Mouse (Mus musculus): ENCODE data around the gene Grik3. TPM values are rescaled to one million over a fixed set of nuclear protein-coding genes. Genes with fewer than 3 reads are reported as not detected.

Gene Grik3
- polyA plus RNA-seq, 1 experiment from 2014 or later = 3.6 TPM

DNA sequence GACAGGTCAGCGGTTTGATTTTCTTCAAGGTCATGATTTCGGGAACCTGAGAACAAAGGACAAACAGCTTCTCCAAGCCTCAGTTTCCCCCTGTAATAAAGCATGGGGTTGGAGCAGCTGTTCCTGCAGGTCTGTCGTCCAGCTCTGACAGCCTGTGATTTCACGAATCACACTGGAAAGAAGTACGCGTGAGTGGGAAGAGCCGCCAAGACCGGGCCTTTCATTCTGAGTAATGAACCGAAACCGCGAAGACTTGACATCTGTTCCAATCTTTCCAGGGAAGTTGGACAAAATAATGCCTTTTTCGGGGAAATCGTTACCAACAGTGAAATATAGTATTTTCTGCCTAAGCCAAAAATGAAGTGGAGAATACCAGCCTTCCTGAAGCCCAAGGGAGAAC, 191.5 kb downstream of the Grik3 start:
- no peaks in the 10 kb centered on the region for H3K9me3 ChIP-seq
- no peak for ATAC-seq
- H3K4me3 ChIP-seq (replicated peaks) = no peak overlapping the region
- H3K4me2 ChIP-seq (replicated peaks) = no peak overlapping the region
- no peaks in the 10 kb centered on the region for H3K36me3 ChIP-seq
- peaks cover 9% of the 10 kb centered on the region for H3K4me1 ChIP-seq (replicated peaks)
- 76% methylated on average over 13 of the region's 13 CpGs for WGBS
- H3K9ac ChIP-seq (replicated peaks) = no peak overlapping the region
- H3K27ac ChIP-seq = no peak overlapping the region
- peaks cover 8% of the 10 kb centered on the region; the same call in 1 of the 2 replicates for H3K27me3 ChIP-seq

DNA sequence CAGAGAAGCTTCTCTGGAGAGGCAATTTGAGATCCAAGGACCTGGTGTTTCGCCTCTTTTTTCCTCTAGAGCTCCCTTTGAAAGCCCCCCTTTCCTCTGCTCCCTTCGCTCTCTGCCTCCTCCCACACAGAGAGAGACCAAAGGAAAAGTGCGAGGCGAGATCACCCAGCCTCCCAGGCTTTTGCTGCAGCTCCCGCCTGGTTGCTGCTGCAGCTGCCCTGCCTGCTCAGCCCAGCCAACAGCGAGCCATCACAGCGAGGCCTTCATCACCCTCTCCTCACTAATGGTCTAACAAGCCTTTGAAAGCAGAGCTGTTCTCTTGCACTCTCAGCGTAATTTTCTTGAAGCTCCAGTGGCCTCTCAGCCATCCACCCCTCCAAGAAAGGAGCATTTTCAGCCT, 196.6 kb downstream of the Grik3 start:
- H3K9me3 ChIP-seq = no peaks in the 10 kb centered on the region
- peak; percentile 77 for ATAC-seq
- WGBS = 38% methylated on average over 8 of the region's 8 CpGs
- H3K4me3 ChIP-seq (replicated peaks) = no peak overlapping the region
- peaks cover 8% of the 10 kb centered on the region for H3K4me1 ChIP-seq (replicated peaks)
- H3K36me3 ChIP-seq = peaks cover 3% of the 10 kb centered on the region; the same call in 1 of the 2 replicates
- no peak overlapping the region for H3K9ac ChIP-seq (replicated peaks)
- H3K27ac ChIP-seq = peak overlapping the region; percentile 44
- H3K4me2 ChIP-seq (replicated peaks) = no peak overlapping the region
- H3K27me3 ChIP-seq = 0 out of 2 replicates have a peak, but pooled peaks cover 8% of the 10 kb centered on the region

DNA sequence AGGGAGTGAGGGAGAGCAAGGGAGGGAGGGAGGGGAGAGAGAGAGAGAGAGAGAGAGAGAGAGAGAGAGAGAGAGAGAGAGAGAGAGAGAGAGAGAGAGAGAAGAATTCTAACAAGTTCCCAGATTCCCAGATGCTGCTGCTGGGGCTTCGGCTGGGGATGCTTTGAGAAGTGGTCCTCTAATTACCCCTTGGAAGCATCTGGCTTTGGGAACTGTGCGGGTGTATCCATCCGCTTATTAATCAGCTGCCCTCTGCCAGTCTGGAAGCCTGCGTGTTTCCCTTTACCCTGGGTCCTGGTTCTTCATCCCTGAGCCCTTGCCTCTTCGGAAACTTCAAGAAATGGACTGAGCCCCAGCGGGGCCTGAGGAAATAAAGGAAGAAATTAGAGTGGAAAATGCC, 204.9 kb downstream of the Grik3 start:
- WGBS = 15% methylated on average over 6 of the region's 6 CpGs
- peaks cover 22% of the 10 kb centered on the region; the same call in 1 of the 2 replicates for H3K27me3 ChIP-seq
- no peak for ATAC-seq

DNA sequence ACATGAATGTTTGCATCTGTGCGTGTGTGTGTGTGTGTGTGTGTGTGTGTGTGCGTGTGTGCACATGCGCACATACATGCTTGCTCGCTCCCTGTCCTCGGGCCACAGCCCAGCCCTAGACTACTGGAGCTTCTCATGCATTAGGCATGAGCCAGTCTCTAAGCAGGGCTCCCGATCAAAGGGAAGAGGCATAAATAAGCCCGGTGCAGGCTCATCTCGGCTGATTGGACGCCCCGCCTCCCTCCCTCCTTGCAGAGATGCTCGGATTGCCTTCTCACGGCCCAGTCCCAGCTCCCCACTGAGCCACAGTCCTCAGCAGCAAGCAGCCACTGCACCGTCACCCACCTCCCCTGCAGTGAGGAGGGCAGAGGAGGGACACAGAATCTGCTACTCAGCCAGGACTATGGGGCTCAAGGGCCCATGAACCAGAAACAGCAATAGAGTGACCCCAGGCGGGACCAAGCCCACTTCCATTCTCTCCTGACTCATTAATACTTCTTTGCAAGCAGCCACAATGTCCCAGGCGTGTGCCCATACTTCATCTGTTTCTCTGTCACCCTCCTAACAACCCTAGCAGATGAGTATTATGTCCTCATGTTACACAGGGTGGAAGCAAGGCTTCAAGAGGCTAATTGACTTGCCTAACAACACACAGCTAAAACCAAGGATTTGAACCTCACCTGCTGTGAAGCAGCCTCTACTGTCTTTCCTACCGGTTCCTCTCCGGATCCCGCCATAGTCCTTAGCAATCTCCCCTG, 205.9 kb downstream of the Grik3 start:
- Histone ChIP-seq H3K4me1 (replicated peaks) (peaks cover 50% of the 10 kb centered on the region), H3K9ac (replicated peaks) (no peak overlapping the region; the same call in 1 of the 2 replicates), H3K36me3 (peaks cover 3% of the 10 kb centered on the region; the same call in 1 of the 2 replicates), H3K9me3 (no peaks in the 10 kb centered on the region), H3K4me3 (replicated peaks) (no peak overlapping the region), H3K27ac (peak overlapping the region; percentile 79), H3K4me2 (replicated peaks) (peak overlapping the region; percentile 33), H3K27me3 (peaks cover 18% of the 10 kb centered on the region; the same call in 1 of the 2 replicates)
- peak; percentile 98 for ATAC-seq
- WGBS = 8% methylated on average over 18 of the region's 18 CpGs

More for the DNA sequence above, 204.9 kb downstream of the Grik3 start:
- Histone ChIP-seq H3K9ac (replicated peaks) (no peak overlapping the region; the same call in 1 of the 2 replicates), H3K4me1 (replicated peaks) (peaks cover 43% of the 10 kb centered on the region), H3K27ac (peak overlapping the region; percentile 79), H3K4me2 (replicated peaks) (peak overlapping the region; percentile 33), H3K4me3 (replicated peaks) (no peak overlapping the region), H3K9me3 (no peaks in the 10 kb centered on the region), H3K36me3 (peaks cover 3% of the 10 kb centered on the region; the same call in 1 of the 2 replicates)

DNA sequence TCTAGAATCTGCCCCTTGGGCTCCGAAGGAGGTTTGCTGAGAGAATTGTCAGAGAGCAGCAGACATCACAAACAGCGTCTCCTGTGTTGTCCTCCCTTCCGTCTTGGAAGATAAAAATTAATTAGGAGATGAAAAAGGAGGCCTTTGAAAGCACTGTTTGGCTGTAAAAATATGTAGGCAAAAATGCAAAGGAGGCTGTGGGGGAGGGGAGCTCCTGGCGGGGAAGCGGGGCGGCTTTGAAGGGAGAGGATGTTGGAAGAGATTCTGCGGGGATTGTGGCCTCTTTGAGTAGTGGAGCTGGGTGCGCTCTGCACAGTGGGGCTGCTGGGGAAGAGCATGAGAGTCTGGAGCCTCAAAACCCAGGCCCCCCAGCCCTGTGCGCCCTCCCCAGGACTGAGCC, 207.1 kb downstream of the Grik3 start:
- ATAC-seq = no peak
- Histone ChIP-seq H3K4me1 (replicated peaks) (peaks cover 51% of the 10 kb centered on the region), H3K27ac (peak overlapping the region; percentile 79), H3K27me3 (peaks cover 26% of the 10 kb centered on the region; the same call in 1 of the 2 replicates), H3K4me3 (replicated peaks) (no peak overlapping the region), H3K36me3 (no peaks in the 10 kb centered on the region), H3K4me2 (replicated peaks) (peak overlapping the region; percentile 19; the same call in 1 of the 2 replicates), H3K9me3 (no peaks in the 10 kb centered on the region), H3K9ac (replicated peaks) (peak overlapping the region; percentile 48; the same call in 1 of the 2 replicates)
- WGBS = 11% methylated on average over 9 of the region's 9 CpGs

DNA sequence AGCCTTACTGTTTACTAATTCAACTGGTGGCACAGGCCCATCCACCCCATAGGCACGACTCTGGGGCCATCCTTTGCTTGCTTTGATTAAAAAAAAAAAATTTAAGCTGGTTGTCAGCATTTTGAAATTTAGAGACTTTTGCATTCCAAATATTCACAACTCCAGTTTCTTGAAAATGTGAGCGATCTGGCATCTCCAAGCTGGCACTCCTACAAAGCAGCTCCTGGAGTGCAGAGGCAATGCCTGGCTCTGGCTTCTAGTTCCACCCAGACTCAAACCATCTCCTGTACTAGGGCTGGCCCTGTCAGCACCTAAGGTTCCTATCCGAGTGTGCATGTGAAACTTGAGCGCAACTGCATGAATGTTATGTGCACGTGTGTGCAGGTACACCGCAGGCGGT, 208.6 kb downstream of the Grik3 start:
- no peak overlapping the region for H3K4me3 ChIP-seq (replicated peaks)
- ATAC-seq = no peak
- H3K9me3 ChIP-seq = no peaks in the 10 kb centered on the region
- no peaks in the 10 kb centered on the region for H3K36me3 ChIP-seq
- peaks cover 22% of the 10 kb centered on the region; the same call in 1 of the 2 replicates for H3K27me3 ChIP-seq
- H3K4me1 ChIP-seq (replicated peaks) = peaks cover 63% of the 10 kb centered on the region
- H3K27ac ChIP-seq = no peak overlapping the region
- no peak overlapping the region for H3K4me2 ChIP-seq (replicated peaks)
- 93% methylated on average over 7 of the region's 7 CpGs for WGBS
- H3K9ac ChIP-seq (replicated peaks) = no peak overlapping the region

DNA sequence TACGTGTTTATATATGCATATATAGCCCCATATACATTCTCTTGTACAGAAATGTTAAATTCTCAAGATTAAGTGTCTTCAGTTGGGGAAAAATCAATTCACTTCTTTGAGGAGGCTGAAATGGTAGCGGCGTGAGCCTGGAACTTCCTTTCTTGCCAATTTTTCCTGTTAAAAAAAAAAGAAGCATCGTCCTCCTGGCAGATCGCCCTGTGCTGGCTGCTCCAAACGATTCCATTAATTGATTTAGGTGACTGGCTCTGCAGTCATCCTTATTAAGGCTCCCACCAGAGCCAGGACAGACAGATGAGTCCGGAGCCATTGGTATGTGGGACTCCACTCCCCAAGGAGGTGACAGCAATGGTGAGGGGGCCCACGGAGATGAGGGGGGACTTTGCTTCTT, 209.8 kb downstream of the Grik3 start:
- ATAC-seq = no peak
- Histone ChIP-seq H3K4me2 (replicated peaks) (no peak overlapping the region), H3K9ac (replicated peaks) (no peak overlapping the region), H3K36me3 (no peaks in the 10 kb centered on the region; the same call in 1 of the 2 replicates), H3K4me3 (replicated peaks) (no peak overlapping the region), H3K27me3 (peaks cover 27% of the 10 kb centered on the region; the same call in 1 of the 2 replicates), H3K4me1 (replicated peaks) (peaks cover 61% of the 10 kb centered on the region), H3K9me3 (no peaks in the 10 kb centered on the region), H3K27ac (no peak overlapping the region)
- 66% methylated on average over 8 of the region's 8 CpGs for WGBS

DNA sequence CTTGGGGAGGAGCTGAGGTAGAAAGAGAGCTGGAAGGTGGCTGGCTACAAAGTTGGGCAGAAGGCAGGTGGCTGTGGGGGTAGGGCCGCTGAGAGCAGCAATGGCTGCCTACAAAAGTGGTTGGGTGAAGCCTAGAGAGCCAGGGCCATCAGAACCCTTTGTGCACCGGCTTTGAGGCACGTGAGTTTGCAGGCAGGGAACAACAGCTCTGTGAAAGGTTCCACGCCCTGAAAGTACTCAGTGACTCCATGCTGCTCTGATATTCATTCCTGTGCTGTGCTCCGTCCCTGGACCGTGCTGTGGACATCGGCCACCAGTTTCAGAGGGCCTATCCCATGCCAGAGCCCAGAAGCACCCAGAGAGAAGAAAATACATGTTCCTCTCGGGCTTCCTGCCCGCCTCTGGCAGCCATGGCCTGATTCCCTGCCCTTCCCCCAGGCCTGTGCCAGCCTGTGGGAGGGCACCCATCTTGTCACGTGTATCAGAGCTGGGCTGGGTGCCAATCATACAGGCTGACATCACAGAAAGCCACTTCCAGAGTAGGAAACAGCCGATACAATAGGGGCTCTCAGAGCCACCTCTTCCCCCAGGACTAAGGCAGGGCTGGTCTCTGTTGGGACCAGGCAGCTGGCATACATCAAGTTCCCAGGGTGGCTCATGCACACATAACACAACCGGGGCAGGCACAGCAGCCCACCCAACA, 212.3 kb downstream of the Grik3 start:
- no peak overlapping the region for H3K9ac ChIP-seq (replicated peaks)
- WGBS = 68% methylated on average over 12 of the region's 12 CpGs
- H3K9me3 ChIP-seq = no peaks in the 10 kb centered on the region
- ATAC-seq = peak; percentile 81
- peaks cover 26% of the 10 kb centered on the region; the same call in 1 of the 2 replicates for H3K27me3 ChIP-seq
- peaks cover 45% of the 10 kb centered on the region for H3K4me1 ChIP-seq (replicated peaks)
- peaks cover 1% of the 10 kb centered on the region for H3K36me3 ChIP-seq
- peak overlapping the region; percentile 36 for H3K27ac ChIP-seq
- no peak overlapping the region for H3K4me3 ChIP-seq (replicated peaks)
- H3K4me2 ChIP-seq (replicated peaks) = no peak overlapping the region

DNA sequence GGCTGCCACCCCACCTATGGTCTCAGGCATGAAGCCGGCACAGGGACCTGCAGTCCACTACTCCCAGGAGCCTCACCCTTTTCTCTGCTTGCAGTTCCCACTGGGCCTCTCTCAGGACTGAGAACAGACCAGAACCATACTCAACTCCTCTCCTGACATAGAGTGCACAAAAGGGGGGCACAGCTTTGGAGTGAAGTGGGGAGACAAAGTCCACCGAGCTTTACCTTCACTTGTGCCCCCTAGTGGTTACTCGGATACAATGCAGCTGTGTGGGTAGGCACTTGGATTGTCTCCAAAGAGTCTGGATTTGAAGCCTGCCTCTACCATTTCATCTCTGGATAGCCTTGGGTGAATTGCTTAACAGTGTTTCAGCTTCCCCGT, 212.8 kb downstream of the Grik3 start:
- Histone ChIP-seq H3K4me1 (replicated peaks) (peaks cover 40% of the 10 kb centered on the region), H3K27me3 (peaks cover 22% of the 10 kb centered on the region; the same call in 1 of the 2 replicates), H3K36me3 (peaks cover 7% of the 10 kb centered on the region), H3K9ac (replicated peaks) (no peak overlapping the region), H3K9me3 (no peaks in the 10 kb centered on the region), H3K4me2 (replicated peaks) (no peak overlapping the region), H3K4me3 (replicated peaks) (no peak overlapping the region), H3K27ac (peak overlapping the region; percentile 36)
- ATAC-seq = no peak; the same call in 1 of the 2 replicates
- 45% methylated on average over 4 of the region's 4 CpGs for WGBS

DNA sequence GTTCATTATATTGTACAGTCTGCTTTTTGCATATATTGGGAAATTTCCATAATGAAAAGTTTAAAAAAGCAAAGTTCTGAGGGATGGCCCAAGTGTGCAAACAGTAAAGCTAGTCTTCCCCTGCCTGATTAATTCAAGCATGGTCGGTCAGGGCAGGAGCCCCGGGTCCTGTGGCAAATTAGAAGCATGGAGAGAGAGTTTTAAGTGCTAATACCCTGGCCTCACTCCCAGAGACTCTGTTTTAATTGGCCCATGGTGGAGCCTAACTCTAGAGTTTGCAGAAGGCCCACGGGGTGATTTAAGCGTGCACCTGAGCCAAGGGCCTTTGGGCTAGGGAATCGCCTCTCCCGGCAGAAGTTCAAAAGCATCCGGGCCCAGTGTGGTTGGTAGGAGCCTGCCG, 215.2 kb downstream of the Grik3 start:
- Histone ChIP-seq H3K4me1 (replicated peaks) (peaks cover 35% of the 10 kb centered on the region), H3K4me3 (replicated peaks) (no peak overlapping the region), H3K9me3 (no peaks in the 10 kb centered on the region), H3K4me2 (replicated peaks) (no peak overlapping the region), H3K27ac (0 out of 2 replicates have a peak overlapping the region, but pooled peaks have one; percentile 25), H3K36me3 (peaks cover 19% of the 10 kb centered on the region), H3K9ac (replicated peaks) (no peak overlapping the region), H3K27me3 (peaks cover 13% of the 10 kb centered on the region; the same call in 1 of the 2 replicates)
- 49% methylated on average over 8 of the region's 8 CpGs for WGBS
- 0 out of 2 replicates have a peak, but pooled peaks have one; percentile 34 for ATAC-seq

DNA sequence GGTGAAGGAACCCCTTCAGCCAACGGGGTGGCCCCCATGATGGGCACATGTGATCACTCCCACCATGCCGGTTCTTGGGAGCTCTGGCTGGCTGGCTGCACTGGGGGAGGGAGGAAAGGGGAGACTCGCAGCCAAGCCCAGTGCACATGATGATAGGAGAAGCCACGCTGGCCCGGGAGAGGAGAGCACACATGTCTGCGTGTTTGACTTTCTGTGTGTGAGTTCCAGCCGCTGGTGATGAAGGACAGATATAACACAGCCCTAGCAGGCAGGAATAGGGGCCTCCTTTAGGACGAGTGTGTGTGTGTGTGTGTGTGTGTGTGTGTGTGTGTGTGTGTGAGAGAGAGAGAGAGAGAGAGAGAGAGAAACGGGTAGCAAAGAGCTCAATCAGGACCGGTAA, 219.2 kb downstream of the Grik3 start:
- Histone ChIP-seq H3K9me3 (no peaks in the 10 kb centered on the region), H3K4me3 (replicated peaks) (no peak overlapping the region), H3K4me1 (replicated peaks) (peaks cover 14% of the 10 kb centered on the region; the same call in 1 of the 2 replicates), H3K27ac (no peak overlapping the region), H3K9ac (replicated peaks) (no peak overlapping the region), H3K4me2 (replicated peaks) (no peak overlapping the region), H3K36me3 (peaks cover 19% of the 10 kb centered on the region), H3K27me3 (peaks cover 2% of the 10 kb centered on the region; the same call in 1 of the 2 replicates)
- no peak for ATAC-seq
- WGBS = 81% methylated on average over 10 of the region's 10 CpGs

DNA sequence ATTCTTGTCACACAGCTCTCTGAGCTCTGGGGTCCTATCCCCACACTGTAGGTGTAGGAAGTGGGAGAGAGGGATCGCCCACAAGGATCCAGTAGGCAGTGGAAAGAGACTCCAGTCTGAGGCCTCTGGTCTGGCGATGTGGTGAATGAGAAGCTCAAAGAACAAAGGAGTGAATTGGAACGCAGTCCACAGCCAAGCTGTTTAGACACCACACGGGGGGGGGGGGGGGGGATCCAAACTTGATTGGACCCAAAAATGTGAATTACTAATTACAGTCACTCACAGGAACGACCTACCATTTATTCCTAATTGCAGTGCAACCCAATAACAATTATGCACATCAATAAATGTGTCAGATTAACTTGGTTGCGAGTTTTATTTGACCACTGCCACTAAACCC, 227.4 kb downstream of the Grik3 start:
- H3K4me1 ChIP-seq (replicated peaks) = peaks cover 39% of the 10 kb centered on the region
- no peak overlapping the region for H3K9ac ChIP-seq (replicated peaks)
- no peaks in the 10 kb centered on the region for H3K36me3 ChIP-seq
- no peak for ATAC-seq
- WGBS = 30% methylated on average over 6 of the region's 6 CpGs
- no peak overlapping the region for H3K27ac ChIP-seq
- no peak overlapping the region for H3K4me2 ChIP-seq (replicated peaks)
- no peak overlapping the region for H3K4me3 ChIP-seq (replicated peaks)
- peaks cover 13% of the 10 kb centered on the region for H3K27me3 ChIP-seq
- H3K9me3 ChIP-seq = no peaks in the 10 kb centered on the region
